Mouse (Mus musculus) G1E (cell line): ENCODE data around the gene Cmpk2.

Source experiments
- CTCF ChIP-seq: IDR thresholded peaks from 2 replicates; pipeline ENCODE4 v1.5.1; 2012; ENCODE audit warnings: low read depth, low read length, inconsistent platforms, mixed read lengths
- GATA1 ChIP-seq: IDR thresholded peaks from 2 replicates; pipeline ENCODE4 v1.6.1; 2012; ENCODE audit warnings: borderline replicate concordance, low read length, inconsistent platforms, mixed read lengths
- TAL1 ChIP-seq: conservative IDR thresholded peaks from 2 replicates; pipeline ENCODE4 v1.6.1; 2012; ENCODE audit warnings: low read depth, low read length, inconsistent platforms, mixed read lengths

DNA sequence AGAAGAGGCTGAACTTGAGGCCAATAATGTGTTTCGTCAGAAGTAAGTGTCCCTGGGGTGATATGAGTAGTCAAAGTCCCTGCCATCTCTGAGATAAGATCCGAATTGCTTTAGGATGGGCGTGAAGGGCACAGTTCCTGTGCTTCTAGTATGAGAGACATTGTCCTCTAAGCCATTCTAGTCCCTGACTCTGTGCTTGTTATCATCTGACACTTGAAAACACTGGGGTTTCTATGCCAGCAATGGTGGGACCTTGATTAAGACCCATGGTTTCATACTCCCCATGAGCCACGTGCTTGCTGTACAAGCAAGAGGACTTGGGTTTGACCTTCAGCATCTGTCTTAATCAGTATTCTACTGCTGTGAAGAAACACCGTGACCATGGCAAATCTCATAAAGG is 8.2 kb downstream of the Cmpk2 start:
- TF ChIP-seq CTCF, result no peak
- TF ChIP-seq TAL1, result no peak
- no peak for TF ChIP-seq GATA1
